Mouse (Mus musculus): Measurements from ENCODE around the gene Fetub. TPM values are rescaled to one million over a fixed set of nuclear protein-coding genes. Genes with fewer than 3 reads are reported as not detected.
"Not testable (repeated sequence)": the region's sequence is repeated elsewhere in the genome, so short reads cannot be mapped to it uniquely, and the experiment has no call there.

Gene Fetub
- polyA plus RNA-seq, 1 experiment = 0.21 TPM

- no peak for DNase-seq (ENCODE audit: low read depth, low spot score)
- WGBS = 65% methylated on average over 10 of the region's 10 CpGs
Observed at GRCm38 (mm10) chr16:22899866-22900570, 18.1 kb upstream of the Fetub start.

DNA sequence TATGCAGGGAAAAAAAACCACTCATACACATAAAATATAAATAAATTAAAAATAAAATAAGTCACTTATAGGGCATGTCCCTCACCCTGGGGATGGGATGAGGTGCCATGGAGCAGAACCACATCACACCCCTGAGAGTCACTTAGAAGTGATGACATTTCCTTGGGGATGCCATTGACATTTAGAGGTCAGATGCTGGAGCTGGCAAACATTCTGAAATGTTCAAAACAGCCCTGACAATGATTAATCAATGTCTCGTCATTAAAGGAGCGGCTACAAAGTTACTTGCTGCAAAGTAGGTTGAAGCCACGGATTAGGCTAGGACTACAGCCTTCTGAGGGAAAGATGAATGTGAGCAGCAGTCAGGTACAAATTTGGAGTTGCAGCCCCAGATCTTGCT lies 16.8 kb upstream of the Fetub start:
- WGBS = 70% methylated on average over 3 of the region's 3 CpGs
- no peak for DNase-seq (ENCODE audit: low read depth, low spot score)

DNA sequence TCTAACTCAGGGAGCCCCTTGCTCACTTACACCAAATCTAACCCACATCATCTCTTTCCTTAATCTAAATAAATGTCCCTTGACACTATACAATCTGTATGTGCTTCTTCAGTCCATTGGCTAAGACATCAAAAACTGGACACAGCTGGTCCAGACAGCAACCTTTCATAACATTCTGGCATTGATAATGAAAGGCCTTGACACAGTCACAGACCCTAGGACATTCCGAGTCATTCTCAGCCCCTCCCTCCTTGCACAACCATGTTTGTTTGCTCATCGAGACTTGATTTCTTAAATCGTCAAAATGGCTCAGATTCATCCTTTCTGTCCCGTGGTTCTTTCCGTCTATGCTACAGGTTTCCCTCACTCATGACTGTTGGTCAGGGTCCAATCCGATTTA lies 8.8 kb upstream of the Fetub start:
- WGBS = 86% methylated on average over 6 of the region's 6 CpGs
- DNase-seq (ENCODE audit: low read depth, low spot score) = no peak

GRCm38 (mm10) chr16:22911986-22912385 lies 6.1 kb upstream of the Fetub start:
- 72% methylated on average over 3 of the region's 3 CpGs for WGBS
- no peak for DNase-seq (ENCODE audit: low read depth, low spot score)

GRCm38 (mm10) chr16:22912886-22913285 lies 5.2 kb upstream of the Fetub start:
- no peak for DNase-seq (ENCODE audit: low read depth, low spot score)
- WGBS = 51% methylated on average over 6 of the region's 6 CpGs

GRCm38 (mm10) chr16:22914276-22914675 lies 3.9 kb upstream of the Fetub start:
- no peak for DNase-seq (ENCODE audit: low read depth, low spot score)

GRCm38 (mm10) chr16:22918664-22919312 lies 654 bp downstream of the Fetub start:
- 76% methylated on average over 15 of the region's 15 CpGs for WGBS
- DNase-seq (ENCODE audit: low read depth, low spot score) = no peak

DNA sequence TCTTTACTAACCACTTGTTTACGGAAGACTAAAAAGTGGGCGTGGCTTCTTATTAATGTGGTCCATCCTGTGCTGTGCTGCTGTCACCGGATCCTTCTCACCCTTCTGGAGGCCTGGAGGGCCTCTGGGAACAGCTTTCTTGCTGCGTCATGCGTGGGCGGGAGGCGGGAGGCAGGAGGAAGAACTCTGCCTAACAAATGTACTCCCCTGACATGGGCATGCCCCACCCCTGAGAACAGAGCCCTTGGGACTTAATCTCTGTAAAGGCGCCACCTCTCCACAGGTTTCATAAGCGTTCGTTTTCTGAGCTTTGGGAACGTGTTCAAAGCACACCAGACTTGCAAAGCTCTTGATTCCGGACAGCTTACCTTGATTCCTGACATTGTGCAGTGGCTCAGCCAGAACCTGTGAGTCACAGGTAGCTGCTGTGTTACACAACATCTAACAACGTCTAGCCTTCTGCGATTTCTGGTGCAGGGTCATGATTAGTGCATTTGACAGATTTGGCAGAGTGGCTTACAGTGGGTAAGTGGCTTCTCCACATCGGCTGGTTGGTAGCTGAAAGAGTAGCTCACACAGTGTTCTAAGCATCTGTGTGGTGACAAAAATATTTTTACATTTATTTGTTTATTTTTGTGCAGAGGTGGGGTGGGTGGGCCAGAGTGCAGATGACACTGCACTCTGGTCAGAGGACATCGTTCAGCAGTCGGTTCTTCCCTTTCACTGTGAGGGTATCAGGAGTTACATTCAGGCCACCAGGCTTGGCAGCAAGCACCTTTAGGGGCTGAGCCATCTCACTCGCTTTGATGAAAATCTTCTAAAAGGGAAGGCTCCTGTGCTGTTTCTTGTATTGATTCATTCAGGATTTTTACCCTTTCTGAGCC lies 2.1 kb downstream of the Fetub start:
- no peak for DNase-seq (ENCODE audit: low read depth, low spot score)
- WGBS = 34% methylated on average over 18 of the region's 18 CpGs

DNA sequence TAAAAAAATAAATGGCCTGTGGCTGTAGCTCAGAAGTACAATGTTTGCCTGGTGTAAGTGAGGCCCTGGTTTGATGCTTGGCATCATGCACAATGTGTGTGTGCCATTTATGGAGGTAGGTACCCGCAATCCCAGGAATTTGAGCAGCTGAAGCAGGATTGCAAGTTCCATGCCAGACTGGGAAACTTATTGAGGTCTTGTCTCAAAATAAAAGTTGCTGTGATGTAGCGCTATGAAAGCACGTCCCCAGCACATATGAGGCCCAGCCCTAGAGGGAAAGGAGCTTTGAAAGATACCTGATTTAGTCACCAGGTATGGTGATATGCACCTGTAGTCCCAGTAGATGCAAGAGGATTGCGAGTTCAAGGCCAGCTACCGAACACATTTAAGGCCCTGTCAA lies 3.6 kb downstream of the Fetub start:
- no peak for DNase-seq (ENCODE audit: low read depth, low spot score)
- WGBS = 94% methylated on average over 5 of the region's 5 CpGs

GRCm38 (mm10) chr16:22922433-22922832 lies 4.3 kb downstream of the Fetub start:
- WGBS = 55% methylated on average over 4 of the region's 4 CpGs
- DNase-seq (ENCODE audit: low read depth, low spot score) = no peak

GRCm38 (mm10) chr16:22929575-22929974 lies 11.4 kb downstream of the Fetub start:
- DNase-seq (ENCODE audit: low read depth, low spot score) = no peak
- 73% methylated on average over 6 of the region's 6 CpGs for WGBS

GRCm38 (mm10) chr16:22931431-22932200 lies 13.5 kb downstream of the Fetub start:
- WGBS = 81% methylated on average over 11 of the region's 11 CpGs
- DNase-seq (ENCODE audit: low read depth, low spot score) = no peak

DNA sequence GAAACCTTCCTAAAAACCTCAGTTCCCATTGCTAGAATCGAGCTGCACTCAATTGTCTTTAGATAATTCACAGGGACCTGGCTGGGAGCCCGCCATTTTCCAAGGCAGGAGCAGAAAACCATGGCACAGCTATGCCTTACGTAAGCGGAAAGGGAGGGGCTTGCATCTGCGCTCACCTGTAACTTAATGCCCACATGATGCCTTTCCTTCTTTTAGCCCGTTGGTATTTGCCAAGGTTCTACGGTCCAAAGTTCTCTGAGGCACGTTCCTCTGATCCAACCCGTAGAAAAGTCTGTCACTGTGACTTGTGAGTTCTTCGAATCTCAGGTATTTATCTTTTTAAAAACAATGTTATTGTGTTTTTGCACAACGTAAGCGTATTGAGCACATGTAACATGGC lies 19.5 kb downstream of the Fetub start:
- DNase-seq (ENCODE audit: low read depth, low spot score) = no peak
- 82% methylated on average over 12 of the region's 12 CpGs for WGBS

- DNase-seq (ENCODE audit: low read depth, low spot score) = no peak
- WGBS = 45% methylated on average over 2 of the region's 2 CpGs
Observed at GRCm38 (mm10) chr16:22938541-22938940, 20.4 kb downstream of the Fetub start.

DNA sequence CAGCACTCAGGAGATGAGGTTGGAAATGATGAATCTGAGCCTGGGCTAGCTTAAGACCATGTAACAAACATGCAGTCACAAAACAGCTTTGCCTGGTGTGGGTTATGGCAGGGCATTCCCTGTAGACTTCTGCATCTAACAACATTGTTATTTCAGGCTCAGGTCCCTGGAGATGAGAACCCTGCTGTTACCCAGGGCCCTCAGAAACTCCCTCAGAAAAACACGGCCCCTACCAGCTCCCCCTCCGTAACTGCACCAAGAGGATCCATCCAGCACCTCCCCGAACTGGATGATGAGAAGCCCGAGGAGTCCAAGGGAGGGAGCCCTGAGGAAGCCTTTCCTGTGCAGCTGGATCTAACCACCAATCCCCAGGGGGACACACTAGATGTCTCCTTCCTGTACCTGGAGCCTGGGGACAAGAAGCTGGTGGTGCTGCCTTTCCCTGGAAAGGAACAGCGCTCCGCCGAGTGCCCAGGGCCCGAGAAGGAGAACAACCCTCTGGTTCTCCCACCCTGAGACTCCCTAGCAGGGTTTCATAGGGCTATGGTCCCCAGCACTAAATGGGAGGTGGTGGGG lies 21.1 kb downstream of the Fetub start:
- DNase-seq (ENCODE audit: low read depth, low spot score) = no peak
- WGBS = 82% methylated on average over 8 of the region's 8 CpGs

DNA sequence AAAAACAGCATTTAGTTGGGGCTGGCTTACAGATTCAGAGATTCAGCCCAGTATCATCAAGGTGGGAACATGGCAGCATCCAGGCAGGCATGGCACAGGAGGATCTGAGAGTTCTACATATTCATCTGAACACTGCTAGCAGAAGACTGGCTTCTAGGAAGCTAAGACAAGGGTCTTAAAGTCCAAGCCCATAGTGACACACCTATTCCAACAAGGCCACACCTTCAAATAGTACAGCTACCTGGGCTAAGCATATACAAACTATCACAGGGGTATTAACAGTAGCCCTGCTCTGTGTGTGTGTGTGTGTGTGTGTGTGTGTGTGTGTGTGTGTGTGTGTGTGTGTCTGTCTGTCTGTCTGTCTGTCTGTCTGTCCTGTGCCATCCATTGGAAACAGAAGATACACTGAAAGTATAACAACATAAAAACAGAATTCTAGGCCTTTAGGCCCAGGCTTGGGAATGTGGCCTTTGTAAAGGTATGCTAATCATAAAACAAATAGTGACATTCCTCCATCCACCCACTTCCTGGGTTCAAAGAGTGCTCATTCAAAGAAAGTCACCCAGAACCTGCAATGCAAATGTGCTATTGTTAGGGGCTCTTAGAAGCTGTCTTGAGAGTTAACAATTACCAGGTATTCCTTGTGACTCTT lies 23.8 kb downstream of the Fetub start:
- DNase-seq (ENCODE audit: low read depth, low spot score) = not testable (repeated sequence)

- 85% methylated on average over 2 of the region's 2 CpGs for WGBS
- DNase-seq (ENCODE audit: low read depth, low spot score) = no peak
Observed at GRCm38 (mm10) chr16:22947371-22947770, 29.2 kb downstream of the Fetub start.

DNA sequence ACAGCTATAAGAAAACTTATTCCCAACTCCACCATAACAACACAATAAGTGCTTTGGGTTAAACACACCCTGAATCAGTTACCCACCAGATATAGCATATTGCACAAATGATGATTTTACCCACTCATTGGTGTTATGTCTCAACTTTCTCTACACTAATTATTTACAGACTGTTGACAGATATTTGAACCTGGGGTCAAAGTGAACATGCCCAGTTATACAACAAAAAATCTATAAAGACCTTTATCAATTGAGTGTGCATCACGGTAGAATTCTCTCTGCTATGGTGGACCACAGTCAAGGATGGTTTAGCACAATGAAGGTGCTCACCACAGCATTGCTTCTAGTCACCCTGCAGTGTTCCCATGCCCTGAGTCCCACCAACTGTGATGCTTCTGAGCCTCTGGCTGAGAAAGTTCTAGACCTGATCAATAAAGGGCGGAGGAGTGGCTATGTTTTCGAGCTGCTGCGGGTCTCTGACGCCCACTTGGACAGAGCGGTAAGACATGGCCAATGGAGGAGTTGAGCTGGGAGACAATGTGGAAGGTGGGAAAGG lies 32.8 kb downstream of the Fetub start, which contains the start of gene Hrg:
TSS of gene Hrg (plus strand) at position 233 of the 556 bp plus-strand sequence.
- WGBS = 90% methylated on average over 6 of the region's 6 CpGs
- no peak for DNase-seq (ENCODE audit: low read depth, low spot score)

- 30% methylated on average over 4 of the region's 4 CpGs for WGBS
- DNase-seq (ENCODE audit: low read depth, low spot score) = no peak
Observed at GRCm38 (mm10) chr16:22953069-22953468, 34.9 kb downstream of the Fetub start.
